Mouse (Mus musculus) olfactory bulb, adult 2 months (tissue): ENCODE measurements around the gene Smpd1. TPM values are rescaled to one million over a fixed set of nuclear protein-coding genes. Genes with fewer than 3 reads are reported as not detected.

Experiments
- H3K27ac ChIP-seq: fragments of 200-500 bp; 2 replicates; pipeline ENCODE4 v1.5.1; 2012; ENCODE audit warnings: low read depth, low read length; ENCODE audit not compliant: insufficient read depth
- H3K4me1 ChIP-seq: fragments of 200-500 bp; 2 replicates; pipeline ENCODE4 v1.6.1; 2012; ENCODE audit warnings: low read length; ENCODE audit not compliant: control insufficient read depth, insufficient read depth
- H3K4me3 ChIP-seq: fragments of 200-500 bp; 2 replicates; pipeline ENCODE4 v1.5.1; 2012; ENCODE audit warnings: mild to moderate bottlenecking, low read depth, low read length, moderate library complexity; ENCODE audit not compliant: insufficient read depth
- CTCF ChIP-seq: fragments of 200-500 bp; IDR thresholded peaks from 2 replicates; pipeline ENCODE4 v1.5.1; 2012; ENCODE audit warnings: low read depth, mild to moderate bottlenecking, low read length, moderate library complexity; ENCODE audit not compliant: insufficient read depth
- POLR2A ChIP-seq: fragments of 200-500 bp; IDR thresholded peaks from 2 replicates; pipeline ENCODE4 v1.6.1; 2012; ENCODE audit warnings: mild to moderate bottlenecking, low read depth, low read length, moderate library complexity; ENCODE audit not compliant: insufficient read depth
- whole genome bisulfite sequencing: fragments of 180-500 bp; shearing (Covaris S2); methylation state at CpG from one replicate; pipeline ENCODE4 v1.1.7; 2018; 5-methylcytosine and 5-hydroxymethylcytosine counted together
- polyA plus RNA-seq: library from polyadenylated mRNA; stranded (reverse); fragments of >200 nt; gene quantifications from 2 replicates; pipeline ENCODE4 v1.2.4, GENCODE M21; 2012; ENCODE audit warnings: low replicate concordance; ENCODE audit not compliant: missing spikeins, insufficient read depth, insufficient read length

Smpd1 gene
- not detected in 2 replicates for polyA plus RNA-seq

- peak within 1 kb of the TSS; percentile 66 for H3K4me3 ChIP-seq
- TF ChIP-seq CTCF, result peak; percentile 15; the same call in 1 of the 2 replicates
- TF ChIP-seq POLR2A, result 0 out of 2 replicates have a peak, but pooled peaks have one; percentile 50
- peak within 1 kb of the TSS; percentile 65 for H3K27ac ChIP-seq
- peaks cover 17% of the 10 kb centered on the region for H3K4me1 ChIP-seq
- WGBS, result 2% methylated on average over 26 of the region's 26 CpGs
These were observed at the start of gene Smpd1 for GRCm38 (mm10) chr7:105554212-105554942. TSS of gene Smpd1 (plus strand) at chr7:105554360.

GRCm38 (mm10) chr7:105507257-105507656, 46.9 kb upstream of the Smpd1 start:
- Histone ChIP-seq H3K27ac (no peak overlapping the region), H3K4me1 (no peaks in the 10 kb centered on the region), H3K4me3 (no peak overlapping the region)
- 81% methylated on average over 4 of the region's 4 CpGs for WGBS
- TF ChIP-seq POLR2A, result no peak

GRCm38 (mm10) chr7:105510143-105510542, 44.0 kb upstream of the Smpd1 start:
- Histone ChIP-seq H3K27ac (no peak overlapping the region), H3K4me1 (peaks cover 2% of the 10 kb centered on the region; the same call in 1 of the 2 replicates), H3K4me3 (no peak overlapping the region)
- 86% methylated on average over 5 of the region's 5 CpGs for WGBS
- TF ChIP-seq CTCF (no peak), POLR2A (no peak)

GRCm38 (mm10) chr7:105513845-105514291, 40.3 kb upstream of the Smpd1 start:
- H3K4me3 ChIP-seq, result no peak overlapping the region
- H3K27ac ChIP-seq, result 0 out of 2 replicates have a peak overlapping the region, but pooled peaks have one; percentile 20
- no peak for TF ChIP-seq POLR2A
- TF ChIP-seq CTCF, result no peak
- H3K4me1 ChIP-seq, result peaks cover 2% of the 10 kb centered on the region; the same call in 1 of the 2 replicates
- WGBS, result 29% methylated on average over 5 of the region's 5 CpGs

GRCm38 (mm10) chr7:105514561-105514960, 39.6 kb upstream of the Smpd1 start:
- Histone ChIP-seq H3K4me3 (no peak overlapping the region), H3K27ac (no peak overlapping the region), H3K4me1 (peaks cover 6% of the 10 kb centered on the region)
- no peak for TF ChIP-seq POLR2A
- no peak for TF ChIP-seq CTCF
- 57% methylated on average over 5 of the region's 5 CpGs for WGBS

GRCm38 (mm10) chr7:105515178-105515577, 39.0 kb upstream of the Smpd1 start:
- no peak overlapping the region for H3K27ac ChIP-seq

GRCm38 (mm10) chr7:105516669-105517360, 37.3 kb upstream of the Smpd1 start:
- H3K27ac ChIP-seq, result no peak overlapping the region
- TF ChIP-seq POLR2A (no peak), CTCF (no peak)
- 61% methylated on average over 9 of the region's 9 CpGs for WGBS
- no peak overlapping the region for H3K4me3 ChIP-seq
- peaks cover 9% of the 10 kb centered on the region for H3K4me1 ChIP-seq

More at GRCm38 (mm10) chr7:105515178-105515577, 39.0 kb upstream of the Smpd1 start:
- no peak overlapping the region for H3K4me3 ChIP-seq
- 15% methylated on average over 5 of the region's 5 CpGs for WGBS
- H3K4me1 ChIP-seq, result peaks cover 9% of the 10 kb centered on the region
- TF ChIP-seq POLR2A (no peak), CTCF (peak; percentile 98)

- H3K4me1 ChIP-seq, result peaks cover 7% of the 10 kb centered on the region
- peak overlapping the region; percentile 29; the same call in 1 of the 2 replicates for H3K27ac ChIP-seq
- no peak overlapping the region for H3K4me3 ChIP-seq
- TF ChIP-seq CTCF, result no peak
- no peak for TF ChIP-seq POLR2A
- 41% methylated on average over 11 of the region's 11 CpGs for WGBS
These were observed 34.8 kb upstream of the Smpd1 start for GRCm38 (mm10) chr7:105519336-105519735.

GRCm38 (mm10) chr7:105519771-105520170, 34.4 kb upstream of the Smpd1 start:
- WGBS, result 55% methylated on average over 2 of the region's 2 CpGs
- H3K27ac ChIP-seq, result peak overlapping the region; percentile 62
- H3K4me3 ChIP-seq, result no peak overlapping the region
- H3K4me1 ChIP-seq, result peaks cover 7% of the 10 kb centered on the region
- TF ChIP-seq CTCF (no peak), POLR2A (no peak)
